Mouse (Mus musculus): ENCODE measurements around the gene Atp6v1f.

DNA sequence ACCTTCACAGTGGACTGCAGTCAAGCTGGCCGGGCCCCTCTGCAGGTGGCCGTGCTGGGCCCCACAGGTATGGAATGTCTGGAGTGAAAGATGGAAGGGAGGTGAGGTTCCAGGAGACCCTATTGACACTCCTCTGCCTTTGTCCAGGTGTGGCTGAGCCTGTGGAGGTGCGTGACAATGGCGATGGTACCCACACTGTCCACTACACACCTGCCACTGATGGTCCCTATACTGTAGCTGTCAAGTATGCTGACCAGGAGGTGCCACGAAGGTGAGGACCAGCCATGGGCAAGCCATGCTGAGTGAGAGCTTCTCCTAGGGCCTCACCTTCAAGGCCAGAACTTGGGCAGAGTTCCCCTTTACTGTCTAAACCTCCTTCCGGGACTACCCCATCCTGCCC is 16.9 kb upstream of the Atp6v1f start:
- no peak for TF ChIP-seq GATA1 (IDR thresholded peaks at IDR 0.05; ENCODE audit: borderline replicate concordance, low read length)
- TF ChIP-seq FLI1 (IDR thresholded peaks at IDR 0.05; ENCODE audit: low read length) = no peak

Data from megakaryocyte, embryonic 14.5 days (primary cell).